ENCODE assay signal across 14 mouse cellular contexts in the genomic region with DNA sequence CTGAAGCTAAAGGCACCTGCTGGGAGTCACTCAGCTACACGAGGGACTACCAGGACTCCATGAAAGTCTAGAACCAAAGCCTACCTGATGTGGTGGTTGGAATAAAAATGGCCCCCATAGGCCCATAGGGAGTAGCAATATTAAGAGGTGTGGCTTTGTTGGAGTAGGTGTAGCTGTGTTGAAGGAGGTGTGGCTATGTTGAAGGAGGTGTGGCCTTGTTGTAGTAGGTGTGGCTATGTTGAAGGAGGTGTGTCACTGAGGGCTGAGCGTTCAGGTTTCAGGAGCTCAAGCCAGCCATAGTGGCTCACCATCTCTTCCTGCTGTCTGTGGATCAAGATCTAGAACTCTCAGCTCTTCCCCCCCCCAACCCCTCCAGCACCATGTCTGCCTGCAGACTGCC.
"Had no signal": no experiment of that assay in that cellular context is flagged by ENCODE, and none has a peak within 500 bp of the region (broad histone marks: within the 10 kb centered on the region; RNA-seq: fewer than 3 reads in every experiment).

No protein-coding gene starts in this region.

- H3K27ac ChIP-seq: limb, embryonic 12.5 days; limb, embryonic 15.5 days; liver, embryonic 14.5 days; lung, embryonic 15.5 days; midbrain, embryonic 13.5 days had no signal

- H3K9me3 ChIP-seq: limb, embryonic 12.5 days; limb, embryonic 15.5 days; lung, embryonic 15.5 days; midbrain, embryonic 13.5 days had no signal

- DNase-seq: kidney, postnatal 14 days; kidney, postnatal 4 days; left cerebral cortex, postnatal 4 days; lung, adult 18-20 months; lung, postnatal 10 days; lung, postnatal 36 days; thymus, adult 18-20 months; thymus, postnatal 36 days had no signal

- ATAC-seq: midbrain, embryonic 13.5 days had no signal

- H3K9ac ChIP-seq: limb, embryonic 12.5 days; limb, embryonic 15.5 days; liver, embryonic 14.5 days; lung, embryonic 15.5 days; midbrain, embryonic 13.5 days had no signal

- H3K4me2 ChIP-seq: limb, embryonic 12.5 days; limb, embryonic 15.5 days; liver, embryonic 11.5 days; lung, embryonic 15.5 days; midbrain, embryonic 13.5 days had no signal

- H3K27me3 ChIP-seq: limb, embryonic 12.5 days; limb, embryonic 15.5 days; lung, embryonic 15.5 days; midbrain, embryonic 13.5 days had no signal

- H3K4me1 ChIP-seq: limb, embryonic 12.5 days; limb, embryonic 15.5 days; lung, embryonic 15.5 days had no signal

- H3K4me3 ChIP-seq: limb, embryonic 12.5 days; limb, embryonic 15.5 days; lung, embryonic 15.5 days; midbrain, embryonic 13.5 days had no signal

- H3K36me3 ChIP-seq: limb, embryonic 12.5 days; limb, embryonic 15.5 days; lung, embryonic 15.5 days; midbrain, embryonic 13.5 days had no signal
